Mouse (Mus musculus): ENCODE results near the gene Apeh.

DNA sequence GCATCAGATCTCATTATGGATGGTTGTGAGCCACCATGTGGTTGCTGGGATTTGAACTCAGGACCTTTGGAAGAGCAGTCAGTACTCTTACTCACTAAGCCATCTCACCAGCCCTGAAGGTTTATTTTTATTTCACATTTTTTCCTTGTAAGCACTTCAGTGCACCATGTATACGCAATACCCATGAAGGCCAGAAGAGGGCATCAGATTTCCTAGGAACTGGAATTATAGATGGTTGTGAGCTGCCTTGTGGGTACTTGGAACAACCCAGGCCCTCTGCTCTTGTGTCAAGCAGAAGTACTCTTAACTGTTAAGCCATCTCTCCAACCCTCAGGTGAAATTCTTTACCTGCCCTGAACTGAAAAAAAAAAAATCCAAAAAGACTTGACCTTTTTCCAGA, 41.8 kb upstream of the Apeh start:
- TF ChIP-seq CTCF (IDR thresholded peaks at IDR 0.05 in 2 of 3, conservative IDR thresholded peaks at IDR 0.05 in 1 of 3; ENCODE audit: control insufficient read depth in 1 of 3, insufficient read depth in 1 of 3, low read depth in 2 of 3, low read length in 3 of 3, poor library complexity in 1 of 3, severe bottlenecking in 1 of 3) (peak; percentile 28 to 65 (median 65)), EP300 (IDR thresholded peaks at IDR 0.05; ENCODE audit: low read depth in 1 of 2, low read length in 2 of 2) (no peak), SMC3 (IDR thresholded peaks at IDR 0.05; ENCODE audit: low read depth, low read length) (peak; percentile 63), POLR2A (IDR thresholded peaks at IDR 0.05; ENCODE audit: control insufficient read depth in 1 of 2, insufficient read depth in 1 of 2, low read depth in 1 of 2, low read length in 2 of 2, poor library complexity in 1 of 2) (no peak), CHD2 (IDR thresholded peaks at IDR 0.05; ENCODE audit: low read length) (no peak), RCOR1 (IDR thresholded peaks at IDR 0.05; ENCODE audit: low read depth, low read length) (no peak), MAX (IDR thresholded peaks at IDR 0.05; ENCODE audit: low read length) (no peak), MAZ (IDR thresholded peaks at IDR 0.05; ENCODE audit: low read depth, low read length) (no peak), MXI1 (IDR thresholded peaks at IDR 0.05; ENCODE audit: low read depth, low read length) (no peak), BHLHE40 (IDR thresholded peaks at IDR 0.05; ENCODE audit: borderline replicate concordance, low read depth, low read length) (no peak)
